Mouse (Mus musculus): ENCODE data around the gene Tspan32. TPM values are rescaled to one million over a fixed set of nuclear protein-coding genes. Genes with fewer than 3 reads are reported as not detected.

Tspan32 gene
- total RNA-seq (2021) = under 1 TPM; 0.49 to 0.62 TPM
- 0.83 and 1.4 TPM in 2 replicates for polyA plus RNA-seq (2012; rRNA removed)
- long read RNA-seq, partial matches to known transcripts = 0 of 1 reads
- long read RNA-seq, other reads (novel, unspliced or antisense) = 0 of 1 reads

- DNase-seq = no peak
These were observed at the start of gene Tspan32 for GRCm38 (mm10) chr7:143004727-143005343. Gene Tspan32 (plus strand): TSS chr7:143005046.

- no peak for DNase-seq
These were observed 48.8 kb upstream of the Tspan32 start for GRCm38 (mm10) chr7:142956018-142956417.

- DNase-seq = no peak
These were observed 46.0 kb upstream of the Tspan32 start for GRCm38 (mm10) chr7:142958817-142959216.

- DNase-seq = no peak
These were observed 45.1 kb upstream of the Tspan32 start for GRCm38 (mm10) chr7:142959752-142960151.

GRCm38 (mm10) chr7:142967414-142967883 lies 37.4 kb upstream of the Tspan32 start:
- DNase-seq = peak; percentile 91

GRCm38 (mm10) chr7:142967884-142968808 lies 36.7 kb upstream of the Tspan32 start:
- peak; percentile 81 for DNase-seq

GRCm38 (mm10) chr7:142968809-142969511 lies 35.9 kb upstream of the Tspan32 start, which contains the start of gene Ascl2:
Gene Ascl2 (minus strand): TSS chr7:142969264.
- peak; percentile 56 for DNase-seq

- no peak for DNase-seq
These were observed 22.9 kb upstream of the Tspan32 start for GRCm38 (mm10) chr7:142981908-142982307.

GRCm38 (mm10) chr7:142985146-142985545 lies 19.7 kb upstream of the Tspan32 start:
- no peak for DNase-seq

- DNase-seq = no peak
These were observed 17.1 kb upstream of the Tspan32 start for GRCm38 (mm10) chr7:142987718-142988117.

GRCm38 (mm10) chr7:142995004-142995403 lies 9.8 kb upstream of the Tspan32 start:
- DNase-seq = no peak

GRCm38 (mm10) chr7:142995630-142996338 lies 9.1 kb upstream of the Tspan32 start:
- DNase-seq = no peak

- DNase-seq = no peak
These were observed 7.8 kb upstream of the Tspan32 start for GRCm38 (mm10) chr7:142996998-142997397.

GRCm38 (mm10) chr7:142997403-142998150 lies 7.3 kb upstream of the Tspan32 start:
- no peak for DNase-seq

GRCm38 (mm10) chr7:143002679-143003078 lies 2.2 kb upstream of the Tspan32 start:
- peak; percentile 49 for DNase-seq

- no peak for DNase-seq
These were observed 674 bp downstream of the Tspan32 start for GRCm38 (mm10) chr7:143005344-143006096.

GRCm38 (mm10) chr7:143006097-143006755 lies 1.4 kb downstream of the Tspan32 start:
- no peak for DNase-seq

- DNase-seq = no peak
These were observed 2.1 kb downstream of the Tspan32 start for GRCm38 (mm10) chr7:143006756-143007598.
